Mouse (Mus musculus) heart, embryonic 14.5 days (tissue): Measurements from ENCODE around the gene Patj. TPM values are rescaled to one million over a fixed set of nuclear protein-coding genes. Genes with fewer than 3 reads are reported as not detected.
"Not testable (repeated sequence)": the region's sequence is repeated elsewhere in the genome, so short reads cannot be mapped to it uniquely, and the experiment has no call there.

ENCODE experiments used
- ATAC-seq: fragments of 200-750 bp; cut with Nextera tagmentation; 2 replicates; pipeline ENCODE4 v1.8.0; 2017; ENCODE audit warnings: low read depth, moderate TSS enrichment; ENCODE audit not compliant: insufficient number of reproducible peaks, insufficient read depth, low FRiP score
- H3K27ac ChIP-seq, 2 experiments: fragments of 200-500 bp in 1 of 2; fragments of 300-500 bp in 1 of 2; sonication (generic) in 1 of 2; replicated peaks in 1 of 2; 2 replicates each; pipeline ENCODE4 v1.5.1; 2012 to 2014; ENCODE audit warnings: low read depth in 2 of 2, low read length in 2 of 2, control low read depth in 1 of 2, mild to moderate bottlenecking in 1 of 2, mixed read lengths in 1 of 2; ENCODE audit not compliant: control insufficient read depth in 1 of 2, insufficient read depth in 1 of 2
- H3K27me3 ChIP-seq: fragments of 300-500 bp; sonication (generic); 2 replicates; pipeline ENCODE4 v1.6.1; 2014; ENCODE audit warnings: mild to moderate bottlenecking, low read length, control low read depth; ENCODE audit not compliant: control insufficient read depth, insufficient read depth
- H3K36me3 ChIP-seq: fragments of 300-500 bp; sonication (generic); 2 replicates; pipeline ENCODE4 v1.6.1; 2014; ENCODE audit warnings: mild to moderate bottlenecking, control low read depth, low read length, mixed read lengths; ENCODE audit not compliant: control insufficient read depth, insufficient read depth
- H3K4me1 ChIP-seq, 2 experiments: fragments of 200-500 bp in 1 of 2; fragments of 300-500 bp in 1 of 2; sonication (generic) in 1 of 2; 2 replicates each; pipeline ENCODE4 v1.6.1; 2012 to 2014; ENCODE audit warnings: low read length in 2 of 2, control low read depth in 1 of 2, mixed read lengths in 1 of 2; ENCODE audit not compliant: control insufficient read depth in 2 of 2, insufficient read depth in 2 of 2
- H3K4me2 ChIP-seq: fragments of 300-500 bp; sonication (generic); 2 replicates; pipeline ENCODE4 v1.6.1; 2014; ENCODE audit warnings: mild to moderate bottlenecking, low read length
- H3K4me3 ChIP-seq, 2 experiments: fragments of 200-500 bp in 1 of 2; fragments of 300-500 bp in 1 of 2; sonication (generic) in 1 of 2; 2 replicates each; pipeline ENCODE4 v1.5.1; 2012 to 2014; ENCODE audit warnings: low read length in 2 of 2, mild to moderate bottlenecking in 2 of 2, control low read depth in 1 of 2, low read depth in 1 of 2, moderate library complexity in 1 of 2; ENCODE audit not compliant: control insufficient read depth in 1 of 2, insufficient read depth in 1 of 2
- H3K9ac ChIP-seq: fragments of 300-500 bp; sonication (generic); 2 replicates; pipeline ENCODE4 v1.6.1; 2014; ENCODE audit warnings: mild to moderate bottlenecking, low read length
- H3K9me3 ChIP-seq: fragments of 300-500 bp; sonication (generic); 2 replicates; pipeline ENCODE4 v1.6.1; 2016; ENCODE audit warnings: low read length, control low read depth; ENCODE audit not compliant: control insufficient read depth
- WGBS: fragments of 180-500 bp; shearing (Covaris S2); extraction: QIAGEN DNeasy Blood & Tissue Kit; methylation state at CpG from one replicate; pipeline ENCODE4 v1.1.7; 2014; 5-methylcytosine and 5-hydroxymethylcytosine counted together
- polyA plus RNA-seq: library from polyadenylated mRNA; unstranded; fragments of >200 nt; fragmentation: Nextera tagmentation; extraction: Ambion mirVana; gene quantifications from 2 replicates; pipeline ENCODE4 v1.2.1, GENCODE M21; 2014

Gene Patj
- polyA plus RNA-seq, 1 experiment from 2014 or later: 11.2 TPM

- no peak for ATAC-seq
- Histone ChIP-seq H3K4me2 (no peak overlapping the region), H3K4me1 (peaks cover 0 to 13% of the 10 kb centered on the region in 2 experiments; a peak in 2 of 4 replicates), H3K4me3 (no peak overlapping the region), H3K9me3 (no peaks in the 10 kb centered on the region), H3K27me3 (no peaks in the 10 kb centered on the region), H3K9ac (no peak overlapping the region), H3K36me3 (no peaks in the 10 kb centered on the region), H3K27ac (no peak overlapping the region; a peak in 1 of 4 replicates)
- WGBS: 80% methylated on average over 6 of the region's 6 CpGs
Measured at GRCm38 (mm10) chr4:98628286-98628685, 232.7 kb downstream of the Patj start.

GRCm38 (mm10) chr4:98629217-98629616, 233.6 kb downstream of the Patj start:
- not testable (repeated sequence) for H3K36me3 ChIP-seq, H3K9me3 ChIP-seq, H3K4me3 ChIP-seq, H3K27me3 ChIP-seq, H3K9ac ChIP-seq, H3K27ac ChIP-seq, H3K4me2 ChIP-seq
- H3K4me1 ChIP-seq: peaks cover 0 to 11% of the 10 kb centered on the region in 2 experiments; a peak in 2 of 4 replicates
- ATAC-seq: 0 out of 2 replicates have a peak, but pooled peaks have one; percentile 56

GRCm38 (mm10) chr4:98635140-98635837, 239.7 kb downstream of the Patj start:
- Histone ChIP-seq H3K27ac (no peak overlapping the region), H3K4me3 (no peak overlapping the region), H3K36me3 (no peaks in the 10 kb centered on the region), H3K27me3 (no peaks in the 10 kb centered on the region), H3K4me1 (no peaks in the 10 kb centered on the region; a peak in 1 of 4 replicates), H3K9ac (no peak overlapping the region), H3K4me2 (no peak overlapping the region), H3K9me3 (no peaks in the 10 kb centered on the region)
- ATAC-seq: no peak
- 90% methylated on average over 18 of the region's 18 CpGs for WGBS

- no peaks in the 10 kb centered on the region for H3K36me3 ChIP-seq
- H3K4me1 ChIP-seq: no peaks in the 10 kb centered on the region
- no peak overlapping the region for H3K9ac ChIP-seq
- no peaks in the 10 kb centered on the region for H3K9me3 ChIP-seq
- no peak overlapping the region for H3K4me3 ChIP-seq
- H3K4me2 ChIP-seq: no peak overlapping the region
- H3K27me3 ChIP-seq: no peaks in the 10 kb centered on the region
- WGBS: 89% methylated on average over 8 of the region's 8 CpGs
- no peak for ATAC-seq
- H3K27ac ChIP-seq: no peak overlapping the region
Measured at GRCm38 (mm10) chr4:98638731-98639130, 243.1 kb downstream of the Patj start.

DNA sequence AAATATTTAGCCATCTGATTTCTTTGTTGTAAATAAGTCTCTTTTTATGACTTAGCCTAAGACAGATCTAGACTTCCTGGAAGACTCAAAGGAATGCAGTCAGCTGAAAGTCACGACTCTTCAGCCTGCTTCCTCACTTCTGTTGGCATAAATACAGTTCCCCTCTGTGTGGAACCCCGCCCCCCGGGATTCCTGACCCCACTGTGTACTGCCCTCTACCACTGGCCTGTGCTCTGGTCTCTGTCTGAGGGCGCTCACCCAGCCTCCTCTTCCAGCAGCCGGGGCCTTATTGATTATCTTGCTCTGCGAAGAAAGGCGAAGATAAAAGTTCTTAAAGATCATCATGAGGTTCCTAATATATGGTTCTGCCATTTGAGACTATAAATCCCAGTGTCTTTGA, 258.1 kb downstream of the Patj start:
- Histone ChIP-seq H3K9ac (no peak overlapping the region), H3K36me3 (peaks cover 8% of the 10 kb centered on the region; the same call in 1 of the 2 replicates), H3K4me2 (no peak overlapping the region), H3K4me1 (peaks cover under 1 to 11% of the 10 kb centered on the region in 2 experiments; a peak in 3 of 4 replicates), H3K4me3 (no peak overlapping the region), H3K9me3 (no peaks in the 10 kb centered on the region), H3K27ac (no peak overlapping the region), H3K27me3 (no peaks in the 10 kb centered on the region)
- no peak for ATAC-seq
- 32% methylated on average over 7 of the region's 7 CpGs for whole genome bisulfite sequencing

- H3K36me3 ChIP-seq: peaks cover 8% of the 10 kb centered on the region; the same call in 1 of the 2 replicates
- H3K9me3 ChIP-seq: no peaks in the 10 kb centered on the region
- no peak overlapping the region for H3K4me3 ChIP-seq
- H3K4me2 ChIP-seq: no peak overlapping the region
- ATAC-seq: no peak
- H3K4me1 ChIP-seq: peaks cover 2 to 13% of the 10 kb centered on the region in 2 experiments; a peak in 3 of 4 replicates
- no peaks in the 10 kb centered on the region for H3K27me3 ChIP-seq
- no peak overlapping the region for H3K27ac ChIP-seq
- H3K9ac ChIP-seq: no peak overlapping the region
- 63% methylated on average over 2 of the region's 2 CpGs for WGBS
Measured at GRCm38 (mm10) chr4:98654419-98654821, 258.8 kb downstream of the Patj start.

DNA sequence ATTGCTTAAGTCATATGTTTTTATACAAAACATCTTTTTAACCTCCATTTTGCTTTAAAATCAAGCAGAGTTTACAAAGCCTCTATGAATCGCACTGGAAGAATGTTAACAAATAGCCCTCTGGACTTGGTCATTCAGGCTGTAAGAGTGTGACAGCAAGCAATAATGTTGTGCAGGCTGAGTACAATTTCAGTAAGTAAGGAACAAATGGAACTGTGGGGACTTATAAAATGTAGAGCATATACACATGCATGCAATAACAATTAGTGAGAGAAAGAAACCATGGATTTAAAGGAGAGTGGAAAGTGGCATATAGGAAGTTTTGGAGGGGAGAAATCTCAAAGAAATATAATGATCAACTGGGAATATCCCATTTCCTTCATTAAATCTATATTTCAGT, 261.2 kb downstream of the Patj start:
- H3K36me3 ChIP-seq: 0 out of 2 replicates have a peak, but pooled peaks cover 3% of the 10 kb centered on the region
- H3K9ac ChIP-seq: no peak overlapping the region
- no peak overlapping the region for H3K4me2 ChIP-seq
- ATAC-seq: no peak
- no peaks in the 10 kb centered on the region for H3K27me3 ChIP-seq
- H3K4me1 ChIP-seq: peaks cover 2 to 20% of the 10 kb centered on the region in 2 experiments; a peak in 3 of 4 replicates
- H3K9me3 ChIP-seq: no peaks in the 10 kb centered on the region
- no peak overlapping the region for H3K27ac ChIP-seq
- no peak overlapping the region for H3K4me3 ChIP-seq
- 88% methylated on average over 1 of the region's 1 CpGs for WGBS
